Mouse (Mus musculus): ENCODE data around the gene Olfr125. TPM values are rescaled to one million over a fixed set of nuclear protein-coding genes. Genes with fewer than 3 reads are reported as not detected.

Olfr125 gene
- total RNA-seq (2012; rRNA removed) (not detected in 2 replicates), polyA plus RNA-seq (2012; ENCODE audit: insufficient read depth in 1 of 2, insufficient read length in 2 of 2, low read depth in 1 of 2, low replicate concordance in 2 of 2, missing spikeins in 1 of 2) (not detected)

- no peaks in the 10 kb centered on the region for H3K9me3 ChIP-seq (replicated peaks; ENCODE audit: insufficient read depth, low read length)
- H3K9ac ChIP-seq (ENCODE audit: control insufficient read depth, low read depth, low read length, poor library complexity, severe bottlenecking): no peak within 1 kb of the TSS
- H3K79me2 ChIP-seq (ENCODE audit: control insufficient read depth, insufficient read depth, low read length, poor library complexity): no peaks in the 10 kb centered on the region
- TF ChIP-seq ZKSCAN1 (IDR thresholded peaks at IDR 0.05; ENCODE audit: low read depth, low read length) (no peak), MEF2A (IDR thresholded peaks at IDR 0.05; ENCODE audit: extremely low read depth, insufficient replicate concordance, low read depth, low read length, poor library complexity, severe bottlenecking) (no peak), NELFE (IDR thresholded peaks at IDR 0.05; ENCODE audit: low read depth, low read length) (no peak), GATA1 (IDR thresholded peaks at IDR 0.05; ENCODE audit: low read depth, low read length) (no peak)
- H3K27me3 ChIP-seq (ENCODE audit: control insufficient read depth in 1 of 2, insufficient read depth in 2 of 2, low read length in 2 of 2): no peaks in the 10 kb centered on the region
- no peaks in the 10 kb centered on the region for H3K4me1 ChIP-seq (ENCODE audit: control insufficient read depth in 1 of 2, insufficient read depth in 2 of 2, low read length in 2 of 2)
- H3K36me3 ChIP-seq (ENCODE audit: control insufficient read depth in 1 of 2, insufficient read depth in 2 of 2, low read length in 2 of 2): no peaks in the 10 kb centered on the region
- no peak within 1 kb of the TSS for H3K27ac ChIP-seq (ENCODE audit: control insufficient read depth, low read depth, low read length)
- H3K4me3 ChIP-seq (ENCODE audit: control insufficient read depth in 1 of 2, insufficient read depth in 1 of 2, low read depth in 2 of 2, low read length in 2 of 2): no peak within 1 kb of the TSS
- DNase-seq (ENCODE audit: low read depth, low spot score): no peak
These were observed at the start of gene Olfr125 for GRCm38 (mm10) chr17:37832649-37833048. TSS of gene Olfr125 (plus strand) at chr17:37832949.

GRCm38 (mm10) chr17:37793229-37793628 lies 39.5 kb upstream of the Olfr125 start, which contains the start of gene Olfr123:
TSS of gene Olfr123 (plus strand) at chr17:37793529.
- Histone ChIP-seq H3K4me1 (ENCODE audit: control insufficient read depth in 1 of 2, insufficient read depth in 2 of 2, low read length in 2 of 2) (no peaks in the 10 kb centered on the region), H3K27ac (ENCODE audit: control insufficient read depth, low read depth, low read length) (no peak within 1 kb of the TSS), H3K4me3 (ENCODE audit: control insufficient read depth in 1 of 2, insufficient read depth in 1 of 2, low read depth in 2 of 2, low read length in 2 of 2) (no peak within 1 kb of the TSS), H3K9me3 (replicated peaks; ENCODE audit: insufficient read depth, low read length) (no peaks in the 10 kb centered on the region), H3K27me3 (ENCODE audit: control insufficient read depth in 1 of 2, insufficient read depth in 2 of 2, low read length in 2 of 2) (no peaks in the 10 kb centered on the region), H3K79me2 (ENCODE audit: control insufficient read depth, insufficient read depth, low read length, poor library complexity) (no peaks in the 10 kb centered on the region), H3K9ac (ENCODE audit: control insufficient read depth, low read depth, low read length, poor library complexity, severe bottlenecking) (no peak within 1 kb of the TSS), H3K36me3 (ENCODE audit: control insufficient read depth in 1 of 2, insufficient read depth in 2 of 2, low read length in 2 of 2) (no peaks in the 10 kb centered on the region)
- TF ChIP-seq RAD21 (IDR thresholded peaks at IDR 0.05; ENCODE audit: low read depth, low read length) (no peak), CTCF (IDR thresholded peaks at IDR 0.05 in 2 of 3, conservative IDR thresholded peaks at IDR 0.05 in 1 of 3; ENCODE audit: control insufficient read depth in 1 of 3, insufficient read depth in 1 of 3, low read depth in 2 of 3, low read length in 3 of 3, poor library complexity in 1 of 3, severe bottlenecking in 1 of 3) (no peak), MAFK (IDR thresholded peaks at IDR 0.05; ENCODE audit: borderline replicate concordance, low read depth, low read length) (no peak), ZMIZ1 (IDR thresholded peaks at IDR 0.05; ENCODE audit: low read depth, low read length) (no peak), ETS1 (IDR thresholded peaks at IDR 0.05; ENCODE audit: low read depth, low read length) (no peak), SIN3A (IDR thresholded peaks at IDR 0.05; ENCODE audit: low read length) (no peak), E2F4 (IDR thresholded peaks at IDR 0.05; ENCODE audit: borderline replicate concordance, low read depth, low read length) (no peak)
- no peak for DNase-seq (ENCODE audit: low read depth, low spot score)

- DNase-seq (ENCODE audit: low read depth, low spot score): no peak
- no peak within 1 kb of the TSS for H3K4me3 ChIP-seq (ENCODE audit: control insufficient read depth in 1 of 2, insufficient read depth in 1 of 2, low read depth in 2 of 2, low read length in 2 of 2)
- no peaks in the 10 kb centered on the region for H3K36me3 ChIP-seq (ENCODE audit: control insufficient read depth in 1 of 2, insufficient read depth in 2 of 2, low read length in 2 of 2)
- no peaks in the 10 kb centered on the region for H3K79me2 ChIP-seq (ENCODE audit: control insufficient read depth, insufficient read depth, low read length, poor library complexity)
- H3K27ac ChIP-seq (ENCODE audit: control insufficient read depth, low read depth, low read length): no peak within 1 kb of the TSS
- no peaks in the 10 kb centered on the region for H3K9me3 ChIP-seq (replicated peaks; ENCODE audit: insufficient read depth, low read length)
- no peak within 1 kb of the TSS for H3K9ac ChIP-seq (ENCODE audit: control insufficient read depth, low read depth, low read length, poor library complexity, severe bottlenecking)
- H3K4me1 ChIP-seq (ENCODE audit: control insufficient read depth in 1 of 2, insufficient read depth in 2 of 2, low read length in 2 of 2): no peaks in the 10 kb centered on the region
- H3K27me3 ChIP-seq (ENCODE audit: control insufficient read depth in 1 of 2, insufficient read depth in 2 of 2, low read length in 2 of 2): no peaks in the 10 kb centered on the region
- TF ChIP-seq RCOR1 (IDR thresholded peaks at IDR 0.05; ENCODE audit: low read depth, low read length) (no peak), MXI1 (IDR thresholded peaks at IDR 0.05; ENCODE audit: low read depth, low read length) (no peak), GABPA (IDR thresholded peaks at IDR 0.05; ENCODE audit: low read depth, low read length) (no peak), KAT2A (conservative IDR thresholded peaks at IDR 0.05; ENCODE audit: low read depth, low read length) (no peak), ELF1 (IDR thresholded peaks at IDR 0.05; ENCODE audit: low read depth, low read length) (no peak), USF2 (IDR thresholded peaks at IDR 0.05; ENCODE audit: borderline replicate concordance in 1 of 2, insufficient read depth in 1 of 2, low read depth in 1 of 2, low read length in 2 of 2) (no peak), SIN3A (IDR thresholded peaks at IDR 0.05; ENCODE audit: low read length) (no peak), ZNF384 (IDR thresholded peaks at IDR 0.05; ENCODE audit: low read depth, low read length) (no peak), NELFE (IDR thresholded peaks at IDR 0.05; ENCODE audit: low read depth, low read length) (no peak), POLR2A (IDR thresholded peaks at IDR 0.05; ENCODE audit: control insufficient read depth in 1 of 2, insufficient read depth in 1 of 2, low read depth in 1 of 2, low read length in 2 of 2, poor library complexity in 1 of 2) (no peak), ZC3H11A (IDR thresholded peaks at IDR 0.05; ENCODE audit: low read depth, low read length) (no peak), SMC3 (IDR thresholded peaks at IDR 0.05; ENCODE audit: low read depth, low read length) (no peak), TAL1 (IDR thresholded peaks at IDR 0.05; ENCODE audit: low read length) (no peak), CHD2 (IDR thresholded peaks at IDR 0.05; ENCODE audit: low read length) (no peak), POLR2AphosphoS2 (IDR thresholded peaks at IDR 0.05; ENCODE audit: low read length) (no peak)
These were observed 33.2 kb upstream of the Olfr125 start, which contains the start of gene Olfr124 for GRCm38 (mm10) chr17:37799588-37799987. TSS of gene Olfr124 (plus strand) at chr17:37799888.
